Mouse (Mus musculus) midbrain, embryonic 13.5 days (tissue): ENCODE results near the gene Akr1c13. TPM values are rescaled to one million over a fixed set of nuclear protein-coding genes. Genes with fewer than 3 reads are reported as not detected.
"Not testable (repeated sequence)": the region's sequence is repeated elsewhere in the genome, so short reads cannot be mapped to it uniquely, and the experiment has no call there.

Experiments
- ATAC-seq: fragments of 200-750 bp; cut with Nextera tagmentation; 2 replicates; pipeline ENCODE4 v1.8.0; 2017; ENCODE audit warnings: mild to moderate bottlenecking, moderate TSS enrichment, moderate library complexity
- H3K27ac ChIP-seq: fragments of 300-500 bp; sonication (generic); 2 replicates; pipeline ENCODE4 v1.5.1; 2015; ENCODE audit warnings: inconsistent platforms, mild to moderate bottlenecking, moderate library complexity
- H3K27me3 ChIP-seq: fragments of 300-500 bp; sonication (generic); 2 replicates; pipeline ENCODE4 v1.6.1; 2015; ENCODE audit warnings: mild to moderate bottlenecking, inconsistent platforms
- H3K36me3 ChIP-seq: fragments of 300-500 bp; sonication (generic); 2 replicates; pipeline ENCODE4 v1.6.1; 2015; ENCODE audit warnings: mild to moderate bottlenecking, inconsistent platforms
- H3K4me1 ChIP-seq: fragments of 300-500 bp; sonication (generic); replicated peaks from 2 replicates; pipeline ENCODE4 v1.6.1; 2015; ENCODE audit warnings: inconsistent platforms
- H3K4me2 ChIP-seq: fragments of 300-500 bp; sonication (generic); replicated peaks from 2 replicates; pipeline ENCODE4 v1.6.1; 2015; ENCODE audit warnings: moderate library complexity, mild to moderate bottlenecking, inconsistent platforms
- H3K4me3 ChIP-seq: fragments of 300-500 bp; sonication (generic); replicated peaks from 2 replicates; pipeline ENCODE4 v1.5.1; 2015; ENCODE audit warnings: mild to moderate bottlenecking, inconsistent platforms
- H3K9ac ChIP-seq: fragments of 300-500 bp; sonication (generic); replicated peaks from 2 replicates; pipeline ENCODE4 v1.6.1; 2015; ENCODE audit warnings: mild to moderate bottlenecking, inconsistent platforms
- H3K9me3 ChIP-seq: fragments of 300-500 bp; sonication (generic); 2 replicates; pipeline ENCODE4 v1.6.1; 2016; ENCODE audit warnings: mild to moderate bottlenecking, inconsistent platforms
- WGBS: fragments of 180-500 bp; shearing (Covaris S2); methylation state at CpG from one replicate; pipeline ENCODE4 v1.1.7; 2015; 5-methylcytosine and 5-hydroxymethylcytosine counted together
- polyA plus RNA-seq: library from polyadenylated mRNA; unstranded; fragments of >200 nt; fragmentation: Nextera tagmentation; extraction: Ambion mirVana; gene quantifications from 2 replicates; pipeline ENCODE4 v1.2.1, GENCODE M21; 2015

Akr1c13 gene
- polyA plus RNA-seq, 1 experiment from 2014 or later, result 1.3 TPM

DNA sequence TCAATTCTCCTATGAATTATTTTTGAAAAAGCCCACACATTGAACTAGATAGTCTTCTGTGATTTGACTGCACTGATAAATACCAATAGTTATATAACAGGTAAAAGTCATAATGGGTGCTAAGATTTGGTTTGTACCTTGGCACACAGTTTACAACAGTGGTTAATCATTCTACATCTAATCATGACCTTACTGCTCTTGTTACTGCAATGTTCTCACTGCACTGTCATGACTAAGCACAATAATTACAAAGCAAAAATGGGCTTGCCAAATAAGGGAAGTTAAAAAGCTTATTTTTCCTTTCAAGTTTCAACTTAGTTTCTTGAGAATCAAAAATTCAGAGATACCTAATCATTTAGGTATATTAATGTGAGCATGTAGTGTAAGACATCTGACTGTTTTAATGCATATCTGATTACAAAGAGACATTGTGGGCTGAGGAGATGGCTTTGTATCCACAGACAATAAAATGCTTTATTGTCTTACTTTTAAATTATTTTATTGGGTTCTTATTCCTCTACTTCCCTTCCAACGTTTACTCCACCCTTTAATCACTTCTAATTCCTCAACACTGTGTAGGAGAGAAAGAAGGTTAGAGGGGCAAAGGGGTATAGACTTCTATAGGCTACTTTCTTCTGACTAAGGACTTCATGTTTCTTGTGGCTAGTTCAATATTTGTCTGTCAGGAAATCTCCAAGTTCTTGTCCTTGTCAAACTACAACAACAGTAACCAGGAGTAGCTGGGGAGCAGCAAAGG lies 15.4 kb downstream of the Akr1c13 start:
- H3K4me1 ChIP-seq, result no peaks in the 10 kb centered on the region
- no peak overlapping the region for H3K27ac ChIP-seq
- H3K4me2 ChIP-seq, result no peak overlapping the region
- H3K9ac ChIP-seq, result no peak overlapping the region
- H3K9me3 ChIP-seq, result no peaks in the 10 kb centered on the region
- no peaks in the 10 kb centered on the region for H3K36me3 ChIP-seq
- 39% methylated on average over 1 of the region's 1 CpGs for WGBS
- no peaks in the 10 kb centered on the region for H3K27me3 ChIP-seq
- ATAC-seq, result no peak
- H3K4me3 ChIP-seq, result no peak overlapping the region

DNA sequence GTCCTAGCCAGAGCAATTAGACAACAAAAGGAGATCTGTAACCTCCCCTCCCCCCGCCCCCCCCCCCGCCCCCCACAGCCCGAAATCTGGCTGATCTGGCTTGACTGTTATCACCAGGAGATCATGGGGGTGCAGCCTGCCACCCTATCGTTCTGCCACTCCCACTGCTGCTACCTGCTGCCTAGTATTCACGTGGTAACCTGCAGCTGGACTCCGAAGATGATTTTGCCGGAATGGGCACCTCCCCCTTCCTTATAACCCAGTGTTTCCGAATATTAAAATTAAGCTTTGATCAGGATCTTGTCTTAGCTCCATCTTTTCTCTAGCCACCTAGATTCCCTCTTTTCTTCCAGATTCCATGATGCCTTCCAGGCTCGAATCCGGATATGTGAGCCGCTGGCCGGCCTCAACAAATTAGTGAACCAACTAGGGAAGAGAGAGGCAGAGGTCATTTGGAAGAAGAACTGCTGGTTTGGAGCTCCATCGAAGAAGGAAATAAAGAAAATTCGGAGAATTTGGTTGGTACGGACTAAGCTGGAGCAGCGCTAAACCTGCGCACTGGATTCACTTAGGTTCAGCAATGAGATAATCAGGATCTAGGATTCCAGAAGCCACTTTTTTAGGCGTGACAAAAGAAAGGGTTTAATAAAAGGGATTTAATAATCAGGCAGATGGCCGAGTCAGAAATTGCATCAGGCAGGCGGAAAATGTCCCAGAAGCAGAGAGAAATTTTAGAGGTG lies 20.8 kb downstream of the Akr1c13 start:
- no peak overlapping the region for H3K9ac ChIP-seq
- WGBS, result 62% methylated on average over 20 of the region's 20 CpGs
- no peak overlapping the region for H3K4me3 ChIP-seq
- no peak overlapping the region for H3K27ac ChIP-seq
- no peaks in the 10 kb centered on the region for H3K36me3 ChIP-seq
- ATAC-seq, result 0 out of 2 replicates have a peak, but pooled peaks have one; percentile 48
- H3K4me1 ChIP-seq, result no peaks in the 10 kb centered on the region
- H3K4me2 ChIP-seq, result no peak overlapping the region
- H3K9me3 ChIP-seq, result no peaks in the 10 kb centered on the region
- no peaks in the 10 kb centered on the region for H3K27me3 ChIP-seq

DNA sequence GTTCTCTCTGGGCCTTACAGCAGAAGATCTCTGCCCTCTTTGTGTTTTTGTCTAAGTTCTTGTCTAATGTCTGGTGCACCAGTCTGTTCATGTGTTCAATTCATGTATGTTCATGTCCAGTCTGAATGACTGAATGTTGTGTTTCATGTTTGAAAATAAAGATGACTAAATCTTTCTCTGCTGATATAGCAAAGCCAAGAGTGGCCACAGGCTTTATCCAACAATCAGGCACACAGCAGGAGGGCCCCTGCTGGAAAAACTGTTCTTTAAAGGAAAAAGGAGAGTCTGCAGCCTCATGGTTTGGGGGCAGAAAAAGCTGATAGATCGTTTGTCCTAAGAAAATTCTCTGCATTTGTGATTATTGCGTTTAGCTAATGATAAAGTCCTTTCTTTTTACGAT lies 21.4 kb downstream of the Akr1c13 start:
- Histone ChIP-seq H3K4me1 (no peaks in the 10 kb centered on the region), H3K4me2 (no peak overlapping the region), H3K27me3 (no peaks in the 10 kb centered on the region), H3K9me3 (no peaks in the 10 kb centered on the region), H3K36me3 (no peaks in the 10 kb centered on the region), H3K27ac (no peak overlapping the region), H3K4me3 (no peak overlapping the region), H3K9ac (no peak overlapping the region)
- ATAC-seq, result no peak
- WGBS, result 52% methylated on average over 3 of the region's 3 CpGs

DNA sequence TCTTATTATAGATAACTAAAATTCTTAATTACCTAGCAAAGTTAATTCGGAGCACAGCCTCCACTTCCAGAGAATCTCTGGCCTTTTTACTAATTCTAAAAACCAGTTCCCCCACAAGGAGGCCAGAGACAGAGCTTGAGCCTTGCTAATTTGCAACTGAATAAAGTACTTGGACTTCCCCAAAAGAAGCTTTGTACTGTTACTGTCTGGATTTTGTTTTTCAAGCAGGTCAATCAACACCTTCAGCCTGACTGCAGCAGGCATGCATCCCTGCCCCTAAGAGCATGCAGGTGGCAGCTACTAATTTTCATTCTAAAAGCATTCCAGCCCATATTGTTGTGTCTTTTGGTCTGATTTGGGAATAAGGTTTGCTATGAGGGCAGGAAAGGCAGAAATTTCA lies 24.5 kb downstream of the Akr1c13 start:
- not testable (repeated sequence) for H3K27ac ChIP-seq, H3K9ac ChIP-seq, H3K4me3 ChIP-seq, ATAC-seq, H3K36me3 ChIP-seq, H3K27me3 ChIP-seq, H3K9me3 ChIP-seq, H3K4me2 ChIP-seq, H3K4me1 ChIP-seq
- 76% methylated on average over 1 of the region's 1 CpGs for WGBS

DNA sequence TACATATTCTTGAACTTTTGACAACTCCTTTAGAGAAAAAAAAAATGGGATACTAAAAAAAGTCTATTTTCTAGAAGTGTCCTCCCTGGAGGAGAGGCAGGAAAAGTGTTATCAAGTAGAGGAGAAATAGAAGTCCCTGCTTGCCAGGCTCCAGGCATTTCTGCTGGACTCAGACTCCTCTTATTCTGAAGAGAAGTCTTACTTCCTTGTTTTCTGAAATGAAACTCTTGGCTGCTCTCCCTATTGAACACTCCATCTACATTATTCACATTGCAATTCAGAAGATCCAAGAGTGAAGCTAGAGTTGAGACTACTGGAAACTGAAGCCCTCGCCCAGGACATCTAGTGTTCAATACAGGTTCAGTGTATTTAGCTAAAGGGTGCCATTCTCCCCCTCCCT lies 37.5 kb downstream of the Akr1c13 start, which contains the start of gene Akr1c19:
Akr1c19 (plus strand) TSS at position 260 of the 400 bp plus-strand sequence.
- WGBS, result 96% methylated on average over 1 of the region's 1 CpGs
- H3K9ac ChIP-seq, result no peak within 1 kb of the TSS

DNA sequence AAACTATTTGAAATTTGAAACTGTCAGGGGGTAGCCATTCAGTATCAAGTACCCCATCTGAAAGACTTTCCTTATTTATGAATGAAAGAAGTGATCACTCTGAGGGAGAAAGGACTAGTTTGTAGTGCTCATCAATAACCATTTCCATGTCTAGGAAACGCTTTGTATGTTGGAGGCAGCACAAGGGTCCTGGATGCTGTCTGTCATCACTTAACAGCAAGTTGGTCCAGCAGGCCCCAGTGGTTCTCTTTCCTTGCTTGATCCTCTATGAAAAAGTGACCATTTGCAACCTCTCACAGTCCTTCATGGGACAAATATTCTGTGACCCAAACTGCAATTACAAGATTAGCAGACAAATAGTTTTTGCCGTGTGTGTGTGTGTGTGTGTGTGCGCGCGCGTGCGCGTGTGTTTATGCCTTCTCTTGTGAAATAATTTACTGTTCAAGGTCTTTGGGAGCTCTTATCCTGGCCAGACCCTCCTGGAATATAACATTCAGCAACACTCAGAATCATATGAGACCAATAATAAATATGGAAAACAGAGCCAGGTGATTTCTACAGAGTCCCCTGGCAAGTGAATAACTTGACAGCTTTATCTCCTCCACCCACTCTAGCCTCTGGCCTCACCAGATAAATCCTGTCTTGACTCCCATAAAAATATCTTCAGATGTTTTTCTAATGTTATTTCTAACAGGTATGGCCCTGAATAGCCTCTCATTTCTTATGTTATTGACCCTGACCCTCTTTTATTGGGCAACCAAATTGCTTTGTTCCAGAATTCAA lies 40.1 kb downstream of the Akr1c13 start:
- no peak overlapping the region for H3K9ac ChIP-seq
- 94% methylated on average over 8 of the region's 8 CpGs for WGBS
- H3K27ac ChIP-seq, result no peak overlapping the region
- H3K4me1 ChIP-seq, result no peaks in the 10 kb centered on the region
- no peak overlapping the region for H3K4me2 ChIP-seq
- no peak for ATAC-seq
- H3K27me3 ChIP-seq, result no peaks in the 10 kb centered on the region
- no peaks in the 10 kb centered on the region for H3K36me3 ChIP-seq
- no peaks in the 10 kb centered on the region for H3K9me3 ChIP-seq
- no peak overlapping the region for H3K4me3 ChIP-seq

More for the DNA sequence above, 37.5 kb downstream of the Akr1c13 start, which contains the start of gene Akr1c19:
- Histone ChIP-seq H3K36me3 (no peaks in the 10 kb centered on the region), H3K4me3 (no peak within 1 kb of the TSS), H3K4me1 (no peaks in the 10 kb centered on the region), H3K27me3 (no peaks in the 10 kb centered on the region), H3K27ac (no peak within 1 kb of the TSS), H3K9me3 (no peaks in the 10 kb centered on the region), H3K4me2 (no peak within 1 kb of the TSS)
- ATAC-seq, result no peak

DNA sequence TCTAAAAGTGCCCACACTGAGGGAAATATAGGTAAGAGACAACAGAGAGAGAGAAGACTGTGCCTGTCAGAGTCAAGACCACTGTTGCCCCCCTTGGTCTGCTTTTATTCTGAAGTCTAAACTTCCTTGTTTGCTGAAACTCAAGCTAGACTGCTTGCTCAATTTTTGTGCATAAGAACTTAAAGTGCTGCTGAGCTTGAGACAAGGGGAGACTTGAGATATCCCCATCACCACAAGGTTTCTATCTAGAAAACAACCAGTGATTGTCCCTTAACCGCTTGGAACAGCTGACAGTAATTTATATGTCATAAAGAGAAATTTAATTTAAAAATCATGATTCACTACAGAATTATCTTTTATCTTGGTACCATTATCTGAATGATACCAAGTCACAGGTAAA lies 42.2 kb downstream of the Akr1c13 start:
- ATAC-seq, result no peak
- Histone ChIP-seq H3K9me3 (no peaks in the 10 kb centered on the region), H3K4me3 (no peak overlapping the region), H3K36me3 (no peaks in the 10 kb centered on the region), H3K27ac (no peak overlapping the region), H3K4me1 (no peaks in the 10 kb centered on the region), H3K27me3 (no peaks in the 10 kb centered on the region), H3K9ac (no peak overlapping the region), H3K4me2 (no peak overlapping the region)
- WGBS, result 91% methylated on average over 1 of the region's 1 CpGs

DNA sequence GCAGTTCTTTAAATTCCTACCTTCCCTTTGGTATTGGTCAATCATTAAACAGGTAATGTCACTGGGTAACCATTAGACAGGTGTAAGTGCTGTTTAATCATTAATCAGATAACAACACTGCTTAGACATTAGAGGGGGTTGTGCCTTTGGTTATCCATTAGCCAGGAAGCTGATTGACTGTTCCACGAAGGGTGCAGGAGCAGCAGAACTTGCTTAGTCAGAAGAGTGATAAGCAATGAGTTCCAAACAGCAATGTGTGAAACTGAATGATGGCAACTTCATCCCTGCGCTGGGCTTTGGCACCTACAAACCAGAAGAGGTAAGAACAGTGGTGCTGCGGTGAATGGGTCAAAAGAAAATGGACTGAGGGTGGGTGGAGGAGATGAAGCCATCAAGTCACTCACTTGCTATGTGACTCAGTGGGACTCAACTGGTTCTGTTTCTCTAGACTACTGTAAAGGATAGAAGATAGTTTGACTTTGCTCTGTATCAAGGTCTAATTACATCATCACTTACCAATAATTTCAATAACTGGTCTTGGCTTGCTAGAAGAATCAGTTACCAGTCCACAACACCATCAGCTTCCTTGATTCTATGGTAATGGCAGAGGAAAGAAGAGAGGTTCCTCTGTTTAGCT lies 42.7 kb downstream of the Akr1c13 start:
- Histone ChIP-seq H3K9ac (no peak overlapping the region), H3K4me2 (no peak overlapping the region), H3K27ac (no peak overlapping the region), H3K27me3 (no peaks in the 10 kb centered on the region), H3K4me3 (no peak overlapping the region), H3K9me3 (no peaks in the 10 kb centered on the region), H3K36me3 (no peaks in the 10 kb centered on the region), H3K4me1 (no peaks in the 10 kb centered on the region)
- no peak for ATAC-seq
- WGBS, result 84% methylated on average over 3 of the region's 3 CpGs

DNA sequence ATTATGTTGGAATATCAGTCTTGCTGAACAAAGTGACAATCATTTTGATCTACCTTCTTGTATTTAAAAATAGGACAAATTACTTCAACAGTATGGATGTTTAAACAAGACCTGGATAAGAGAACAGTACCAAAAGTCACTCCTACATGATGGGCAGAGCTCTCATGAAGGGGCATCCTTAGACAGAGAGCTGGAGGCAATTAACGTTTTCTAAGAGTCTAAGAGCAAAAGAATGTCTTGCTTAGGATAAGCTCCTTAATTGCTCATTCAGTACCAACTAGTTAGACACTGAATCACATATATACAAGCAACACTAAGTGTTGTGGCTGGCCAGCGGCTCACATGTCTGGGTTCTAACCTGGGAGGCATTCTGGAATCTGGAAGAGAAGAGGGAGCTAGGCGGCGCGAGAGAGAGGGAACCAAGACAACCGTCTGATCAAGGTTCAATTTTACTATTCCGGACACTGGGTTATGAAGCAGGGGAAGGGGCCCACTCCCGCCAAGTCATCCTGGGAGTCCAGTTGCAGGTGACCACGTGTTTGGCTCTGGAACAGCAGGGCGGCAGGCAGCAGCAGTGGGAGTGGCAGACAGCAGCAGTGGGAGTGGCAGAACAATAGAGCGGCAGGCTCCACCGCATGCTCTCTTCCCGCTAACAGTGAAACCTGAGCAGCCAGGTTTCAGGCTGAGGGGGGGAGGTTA lies 54.1 kb downstream of the Akr1c13 start:
- ATAC-seq, result peak; percentile 97
- Histone ChIP-seq H3K27ac (no peak overlapping the region), H3K4me1 (no peaks in the 10 kb centered on the region), H3K27me3 (no peaks in the 10 kb centered on the region), H3K9ac (peak overlapping the region; percentile 69), H3K9me3 (no peaks in the 10 kb centered on the region), H3K4me3 (peak overlapping the region; percentile 41), H3K36me3 (no peaks in the 10 kb centered on the region), H3K4me2 (peak overlapping the region; percentile 57)
- WGBS, result 4% methylated on average over 13 of the region's 13 CpGs

DNA sequence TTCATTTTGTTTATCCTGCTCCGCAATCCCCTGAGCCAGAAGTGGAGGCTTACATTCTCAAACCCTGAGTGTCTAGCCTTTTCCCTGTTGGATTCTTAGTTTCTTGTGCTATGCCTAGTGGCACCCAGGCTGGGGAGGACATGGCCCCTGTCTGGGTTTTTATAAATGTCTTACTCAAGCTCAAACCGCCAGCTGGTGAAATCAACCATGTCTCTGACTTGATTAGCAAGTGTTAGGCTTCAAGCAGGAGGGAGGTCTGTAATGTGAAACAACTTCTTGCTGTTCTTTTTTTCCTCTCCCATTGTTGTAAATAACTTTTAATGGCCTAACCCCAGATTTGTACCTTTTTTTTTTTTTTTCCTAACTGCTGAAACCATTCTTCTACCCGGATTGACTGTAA lies 58.4 kb downstream of the Akr1c13 start:
- H3K27me3 ChIP-seq, result no peaks in the 10 kb centered on the region
- H3K9me3 ChIP-seq, result no peaks in the 10 kb centered on the region
- no peak overlapping the region for H3K4me3 ChIP-seq
- no peak overlapping the region for H3K9ac ChIP-seq
- no peaks in the 10 kb centered on the region for H3K4me1 ChIP-seq
- H3K27ac ChIP-seq, result no peak overlapping the region
- ATAC-seq, result no peak
- H3K36me3 ChIP-seq, result no peaks in the 10 kb centered on the region
- no peak overlapping the region for H3K4me2 ChIP-seq
- WGBS, result 52% methylated on average over 3 of the region's 3 CpGs
